Mouse (Mus musculus) thymus, adult 2 months (tissue): ENCODE results near the gene Prss56. TPM values are rescaled to one million over a fixed set of nuclear protein-coding genes. Genes with fewer than 3 reads are reported as not detected.
A peak's percentile ranks its signal among the peaks of the same experiment; 100 is the strongest.

Source experiments
- DNase-seq: peaks from one replicate; pipeline ENCODE4 v3.0.0; 2021
- H3K27ac ChIP-seq: fragments of 200-500 bp; 2 replicates; pipeline ENCODE4 v1.5.1; 2012; ENCODE audit warnings: low read length, control low read depth; ENCODE audit not compliant: control insufficient read depth, insufficient read depth
- H3K27me3 ChIP-seq: fragments of 200-500 bp; 2 replicates; pipeline ENCODE4 v1.6.1; 2012; ENCODE audit warnings: mild to moderate bottlenecking, low read length, moderate library complexity, mixed read lengths; ENCODE audit not compliant: control insufficient read depth, insufficient read depth
- H3K36me3 ChIP-seq: fragments of 200-500 bp; 2 replicates; pipeline ENCODE4 v1.6.1; 2012; ENCODE audit warnings: mild to moderate bottlenecking, low read length, moderate library complexity; ENCODE audit not compliant: control insufficient read depth, insufficient read depth
- H3K4me1 ChIP-seq: fragments of 200-500 bp; replicated peaks from 2 replicates; pipeline ENCODE4 v1.6.1; 2012; ENCODE audit warnings: low read length; ENCODE audit not compliant: control insufficient read depth, insufficient read depth
- H3K4me3 ChIP-seq: fragments of 200-500 bp; 2 replicates; pipeline ENCODE4 v1.5.1; 2012; ENCODE audit warnings: mild to moderate bottlenecking, low read length, control low read depth, moderate library complexity; ENCODE audit not compliant: control insufficient read depth, insufficient read depth
- CTCF ChIP-seq: fragments of 200-500 bp; IDR thresholded peaks from 2 replicates; pipeline ENCODE4 v1.5.1; 2012; ENCODE audit warnings: mild to moderate bottlenecking, control low read depth, low read length, moderate library complexity, borderline replicate concordance; ENCODE audit not compliant: control insufficient read depth, poor library complexity, insufficient read depth; ENCODE audit errors: extremely low read depth
- POLR2A ChIP-seq: fragments of 200-500 bp; IDR thresholded peaks from 2 replicates; pipeline ENCODE4 v1.6.1; 2012; ENCODE audit warnings: mild to moderate bottlenecking, low read length, control low read depth, moderate library complexity; ENCODE audit not compliant: control insufficient read depth, poor library complexity, insufficient read depth; ENCODE audit errors: extremely low read depth
- WGBS: fragments of 180-500 bp; shearing (Covaris S2); methylation state at CpG from one replicate; pipeline ENCODE4 v1.1.7; 2018; 5-methylcytosine and 5-hydroxymethylcytosine counted together
- polyA plus RNA-seq: library from polyadenylated mRNA; depleted of rRNA; stranded (reverse); fragments of >200 nt; gene quantifications from 2 replicates; pipeline ENCODE4 v1.2.3, GENCODE M21; 2012

The Prss56 gene
- polyA plus RNA-seq, 1 experiment = 0.23 TPM

DNA sequence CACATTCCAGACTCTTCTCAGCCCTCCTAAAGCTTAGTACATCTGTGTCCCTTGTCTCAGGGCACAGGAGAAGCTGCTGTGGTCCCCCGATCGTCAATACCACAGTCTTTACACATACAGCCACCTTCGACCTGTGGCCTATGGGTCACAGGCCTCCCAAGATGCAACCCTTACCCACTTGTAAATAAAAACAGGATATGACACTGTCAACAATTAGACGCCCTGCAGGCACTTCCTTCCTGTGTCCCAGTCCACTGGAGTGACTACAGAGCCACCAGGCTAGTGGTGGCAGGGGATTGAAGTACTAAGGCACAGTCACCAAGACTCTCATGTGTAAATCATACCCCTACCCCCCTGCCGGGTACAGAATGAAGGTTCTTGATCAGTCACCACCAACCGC, 21.9 kb downstream of the Prss56 start:
- WGBS = 64% methylated on average over 6 of the region's 6 CpGs
- no peak for TF ChIP-seq CTCF
- TF ChIP-seq POLR2A = no peak
- Histone ChIP-seq H3K36me3 (no peaks in the 10 kb centered on the region), H3K4me3 (no peak overlapping the region), H3K27me3 (no peaks in the 10 kb centered on the region), H3K27ac (no peak overlapping the region), H3K4me1 (no peaks in the 10 kb centered on the region)
- DNase-seq = no peak

DNA sequence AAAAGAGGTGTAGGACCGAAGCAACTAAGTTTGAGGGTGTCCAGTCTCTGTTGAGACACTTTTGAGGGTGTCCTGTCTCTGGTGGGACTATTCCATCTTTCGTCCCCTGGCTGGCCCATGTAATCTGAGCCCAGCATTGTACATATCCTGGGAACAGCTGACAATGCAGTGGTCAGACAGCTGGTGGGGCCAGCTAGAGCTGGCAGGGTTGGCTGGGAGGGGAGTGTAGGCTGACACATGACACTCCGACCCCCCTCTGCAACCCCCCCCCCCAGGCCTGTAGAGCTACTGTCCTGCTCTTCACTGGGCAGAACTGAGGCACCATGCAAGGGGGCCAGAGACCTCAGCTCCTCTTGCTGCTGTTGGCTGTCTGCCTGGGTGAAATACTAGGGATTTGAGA, 22.4 kb downstream of the Prss56 start:
- H3K27me3 ChIP-seq = no peaks in the 10 kb centered on the region
- no peak overlapping the region for H3K4me3 ChIP-seq
- TF ChIP-seq POLR2A (no peak), CTCF (no peak)
- WGBS = 68% methylated on average over 3 of the region's 3 CpGs
- H3K27ac ChIP-seq = no peak overlapping the region
- no peak for DNase-seq
- H3K36me3 ChIP-seq = no peaks in the 10 kb centered on the region
- no peaks in the 10 kb centered on the region for H3K4me1 ChIP-seq

DNA sequence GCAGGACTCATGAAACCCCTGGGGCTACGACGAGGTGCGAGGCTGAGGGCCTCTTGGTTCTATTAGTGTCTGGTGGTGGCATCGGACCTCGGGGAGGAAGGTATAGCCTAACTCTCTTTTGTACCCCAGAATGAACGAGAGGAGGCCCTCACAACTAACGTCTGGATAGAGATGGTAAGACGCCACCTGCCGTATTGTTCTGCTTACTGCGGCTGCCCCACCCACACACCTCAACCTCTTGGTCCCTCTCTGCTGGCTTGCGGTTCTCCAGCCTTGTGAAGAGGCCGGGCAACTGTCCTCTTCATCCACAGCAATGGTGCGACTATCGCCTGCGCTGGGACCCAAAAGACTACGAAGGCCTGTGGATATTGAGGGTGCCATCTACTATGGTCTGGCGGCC, 23.2 kb downstream of the Prss56 start:
- Histone ChIP-seq H3K4me1 (no peaks in the 10 kb centered on the region), H3K27me3 (no peaks in the 10 kb centered on the region), H3K4me3 (no peak overlapping the region), H3K27ac (no peak overlapping the region), H3K36me3 (no peaks in the 10 kb centered on the region)
- no peak for TF ChIP-seq POLR2A
- TF ChIP-seq CTCF = no peak
- DNase-seq = peak; percentile 15
- WGBS = 20% methylated on average over 17 of the region's 17 CpGs

DNA sequence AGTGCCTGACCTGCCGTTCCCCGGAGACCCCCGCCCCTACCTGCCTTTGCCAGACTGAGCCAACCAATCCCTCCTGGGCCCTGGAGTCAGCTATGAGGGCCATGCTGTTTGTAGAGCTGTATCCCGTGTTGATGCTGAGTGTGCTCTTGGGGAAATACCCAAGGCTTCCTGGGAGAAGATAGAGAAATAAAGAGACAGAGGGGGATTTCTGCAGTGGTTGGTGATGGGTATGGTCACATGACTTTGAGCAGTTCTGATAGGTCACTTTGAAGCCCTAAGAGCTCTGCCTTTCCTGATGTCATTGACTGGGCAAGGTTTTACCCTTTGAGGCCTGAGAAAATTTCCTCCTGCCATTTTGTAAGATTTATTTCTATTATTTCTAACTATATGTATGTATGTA, 28.3 kb downstream of the Prss56 start:
- Histone ChIP-seq H3K4me1 (peaks cover 11% of the 10 kb centered on the region; the same call in 1 of the 2 replicates), H3K36me3 (no peaks in the 10 kb centered on the region), H3K4me3 (no peak overlapping the region), H3K27me3 (no peaks in the 10 kb centered on the region), H3K27ac (no peak overlapping the region)
- WGBS = 86% methylated on average over 4 of the region's 4 CpGs
- no peak for DNase-seq
- TF ChIP-seq POLR2A (no peak), CTCF (no peak)

DNA sequence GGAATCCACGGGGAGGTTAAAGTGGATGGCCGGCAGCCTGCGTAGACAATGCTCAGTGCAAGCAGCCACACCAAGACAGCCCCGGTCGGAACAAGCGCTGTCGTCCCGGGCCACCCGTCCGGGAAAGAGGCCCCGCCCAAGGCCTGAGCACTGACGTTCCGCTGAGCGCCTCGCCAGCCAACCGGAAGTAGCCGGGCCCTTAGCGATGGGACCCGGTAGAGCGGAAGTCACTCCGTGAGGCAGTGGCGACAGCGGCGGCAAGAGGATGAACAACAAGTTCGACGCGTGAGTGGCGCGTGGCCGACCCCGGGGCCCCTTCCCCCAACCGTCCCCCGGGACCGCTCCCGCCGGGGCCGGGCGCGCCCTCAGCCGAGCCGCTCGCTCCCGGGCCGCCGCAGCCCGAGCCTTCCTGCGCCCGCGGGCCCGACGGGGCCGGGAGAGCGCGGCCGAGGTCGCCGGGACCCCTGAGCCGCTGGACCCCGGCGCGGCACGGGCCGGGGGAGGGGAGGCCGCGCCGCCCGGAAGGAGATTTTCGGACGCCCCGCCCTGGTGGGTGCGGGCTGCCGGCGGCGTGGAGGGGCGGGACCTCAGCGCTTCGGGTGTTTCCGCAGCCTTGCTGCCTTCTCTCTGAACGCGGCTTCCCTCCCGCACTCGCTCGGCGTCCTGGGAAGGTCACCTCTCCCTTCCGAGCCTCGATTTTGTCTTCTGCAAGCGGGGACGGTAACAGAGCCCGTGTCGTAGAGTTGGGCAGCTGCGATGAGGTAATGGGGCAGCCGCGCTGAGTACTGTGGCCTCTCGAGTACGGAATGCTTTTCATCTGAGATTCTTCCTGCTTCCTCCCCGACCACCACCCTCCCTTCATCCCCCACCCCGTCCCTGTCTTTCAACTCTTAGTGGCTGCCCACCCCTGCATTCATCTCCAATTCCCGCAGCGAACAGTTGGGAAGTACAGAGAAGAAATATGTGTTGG, 30.9 kb downstream of the Prss56 start, which contains the start of gene Eif4e2:
Eif4e2 (plus strand) TSS at position 180 of the 970 bp plus-strand sequence.
- TF ChIP-seq POLR2A = peak; percentile 60; the same call in 1 of the 2 replicates
- 0 out of 2 replicates have a peak, but pooled peaks have one; percentile 26 for TF ChIP-seq CTCF
- Histone ChIP-seq H3K4me3 (peak within 1 kb of the TSS; percentile 75), H3K4me1 (peaks cover 11% of the 10 kb centered on the region; the same call in 1 of the 2 replicates), H3K27ac (peak within 1 kb of the TSS; percentile 67), H3K27me3 (no peaks in the 10 kb centered on the region), H3K36me3 (peaks cover under 1% of the 10 kb centered on the region)
- DNase-seq = peak; percentile 91
- WGBS = under 1% methylated on average over 99 of the region's 99 CpGs

DNA sequence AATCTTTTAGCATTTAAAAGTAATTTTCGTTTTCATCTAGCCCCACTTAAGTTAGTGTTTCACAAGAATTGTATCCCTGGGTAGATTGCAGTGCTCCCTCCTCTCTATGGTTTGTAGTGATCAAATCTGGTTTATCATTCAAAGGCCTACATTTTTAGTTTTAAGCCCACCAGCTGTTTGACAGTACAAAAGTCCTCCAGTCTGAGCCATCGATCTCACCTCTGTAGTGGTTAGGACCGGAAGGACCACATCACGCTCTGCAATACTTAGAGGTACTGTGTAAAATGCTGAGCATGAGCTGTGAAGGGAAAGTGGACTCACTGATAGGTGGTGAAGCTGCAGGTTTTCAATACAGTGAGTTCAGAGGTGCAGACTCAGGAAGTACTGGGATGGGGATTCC, 31.6 kb downstream of the Prss56 start:
- no peak for TF ChIP-seq POLR2A
- TF ChIP-seq CTCF = no peak
- no peak overlapping the region for H3K27ac ChIP-seq
- 2% methylated on average over 4 of the region's 4 CpGs for WGBS
- DNase-seq = peak; percentile 15
- peaks cover 8% of the 10 kb centered on the region for H3K36me3 ChIP-seq
- H3K4me3 ChIP-seq = peak overlapping the region; percentile 75
- peaks cover 11% of the 10 kb centered on the region; the same call in 1 of the 2 replicates for H3K4me1 ChIP-seq
- H3K27me3 ChIP-seq = no peaks in the 10 kb centered on the region

DNA sequence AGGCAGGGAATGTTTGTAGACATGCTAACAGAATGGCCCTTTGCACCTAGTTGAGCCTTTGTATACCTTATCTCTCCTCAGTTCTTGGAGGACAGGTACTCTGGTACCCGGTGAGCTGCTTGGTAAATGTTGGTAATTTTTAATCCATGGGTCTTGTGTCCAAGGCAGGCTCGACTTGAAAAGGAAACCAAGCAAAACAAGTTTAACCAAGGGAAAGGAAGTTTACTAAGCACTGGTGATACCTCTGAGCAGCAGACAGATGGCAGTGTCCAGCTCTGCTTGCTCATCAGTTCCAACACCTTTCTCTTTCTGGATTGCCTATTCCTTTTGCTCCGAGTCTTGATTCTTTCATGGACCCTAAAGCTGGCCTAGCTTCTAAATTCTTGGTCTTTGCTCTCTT, 34.8 kb downstream of the Prss56 start:
- WGBS = 59% methylated on average over 3 of the region's 3 CpGs
- Histone ChIP-seq H3K27ac (no peak overlapping the region), H3K4me1 (peaks cover 9% of the 10 kb centered on the region; the same call in 1 of the 2 replicates), H3K36me3 (peaks cover 39% of the 10 kb centered on the region), H3K4me3 (no peak overlapping the region), H3K27me3 (no peaks in the 10 kb centered on the region)
- DNase-seq = no peak
- no peak for TF ChIP-seq POLR2A
